Mouse (Mus musculus): ENCODE measurements around the gene Ndufb10. TPM values are rescaled to one million over a fixed set of nuclear protein-coding genes. Genes with fewer than 3 reads are reported as not detected.

Ndufb10 gene
- polyA plus RNA-seq, 1 experiment from 2014 or later: 217 TPM

DNA sequence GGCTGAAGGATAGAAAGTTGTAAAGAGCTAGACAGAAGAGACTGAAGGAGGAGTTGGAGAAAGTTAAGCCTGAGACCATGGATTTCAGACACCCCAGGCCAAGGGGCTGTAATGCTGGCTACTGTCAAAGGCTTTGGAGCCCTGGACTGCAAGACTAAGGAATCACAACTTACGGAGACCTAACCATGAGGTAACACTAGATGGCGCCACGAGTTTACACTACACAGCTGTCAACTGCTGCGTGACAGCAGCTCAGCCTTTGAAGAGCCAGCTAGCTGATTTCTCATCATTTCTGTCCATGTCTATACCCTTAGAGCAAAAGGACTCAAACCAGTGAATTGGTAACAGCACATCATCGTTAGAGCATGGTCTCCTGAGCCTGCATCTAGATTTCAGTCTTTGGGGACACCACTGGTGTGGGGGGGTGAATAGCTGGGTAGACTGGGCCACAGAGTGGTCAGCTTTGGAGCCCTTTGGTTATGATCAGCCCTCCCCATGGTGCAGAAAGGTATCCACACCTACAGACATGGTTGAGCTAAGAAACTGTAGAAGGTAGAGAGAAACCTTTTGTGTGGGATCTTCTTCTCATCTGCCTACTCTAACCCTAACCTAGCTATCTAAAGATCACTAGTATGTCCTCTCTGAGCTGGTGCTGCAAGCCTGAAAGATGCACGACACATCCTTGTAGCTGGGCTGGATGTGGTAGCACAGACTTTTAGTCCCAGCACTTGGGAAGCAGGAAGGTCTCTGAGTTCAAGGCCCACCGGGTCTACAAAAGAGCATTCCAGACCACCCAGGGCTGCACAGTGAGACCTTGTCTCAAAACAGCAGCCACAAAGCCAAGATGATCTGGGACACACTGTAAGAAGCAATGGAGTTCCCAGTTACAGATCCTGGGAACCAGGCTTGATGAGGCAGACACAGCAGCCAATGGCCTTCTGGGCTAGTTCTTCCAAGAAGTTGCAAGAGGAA lies 21.5 kb upstream of the Ndufb10 start:
- peaks cover 20% of the 10 kb centered on the region for H3K36me3 ChIP-seq
- 23% methylated on average over 7 of the region's 7 CpGs for WGBS
- peak overlapping the region; percentile 77 for H3K27ac ChIP-seq

DNA sequence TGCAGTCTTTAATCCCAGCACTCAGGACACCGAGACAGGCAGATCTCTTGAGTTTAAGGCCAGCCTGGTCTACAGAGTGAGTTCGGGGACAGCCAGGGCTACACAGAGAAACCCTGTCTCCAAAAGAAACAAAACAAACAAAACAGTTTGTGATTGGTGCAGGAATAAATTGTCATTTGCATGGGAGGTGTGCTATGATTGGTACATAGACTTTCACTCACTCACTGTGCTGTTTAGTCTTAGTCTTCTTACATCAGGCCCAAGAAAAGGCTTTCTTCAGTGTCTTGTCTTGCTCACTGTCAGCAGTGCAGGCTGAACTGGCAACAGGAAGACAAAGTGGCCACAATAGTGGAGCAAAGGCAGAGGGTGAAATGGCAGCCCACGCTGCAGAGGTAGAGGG lies 20.1 kb upstream of the Ndufb10 start:
- Histone ChIP-seq H3K9me3 (no peaks in the 10 kb centered on the region), H3K4me3 (no peak overlapping the region), H3K4me1 (peaks cover 22% of the 10 kb centered on the region), H3K4me2 (no peak overlapping the region), H3K27me3 (no peaks in the 10 kb centered on the region), H3K9ac (no peak overlapping the region), H3K27ac (no peak overlapping the region), H3K36me3 (peaks cover 32% of the 10 kb centered on the region)
- ATAC-seq (ENCODE audit: insufficient number of reproducible peaks, insufficient read depth, low FRiP score, low TSS enrichment, low read depth): no peak
- 68% methylated on average over 3 of the region's 3 CpGs for WGBS

More for the DNA sequence above, 21.5 kb upstream of the Ndufb10 start:
- no peak overlapping the region for H3K9ac ChIP-seq
- ATAC-seq (ENCODE audit: insufficient number of reproducible peaks, insufficient read depth, low FRiP score, low TSS enrichment, low read depth): 0 out of 2 replicates have a peak, but pooled peaks have one; percentile 50
- H3K4me1 ChIP-seq: peaks cover 22% of the 10 kb centered on the region
- H3K9me3 ChIP-seq: no peaks in the 10 kb centered on the region
- H3K27me3 ChIP-seq: peaks cover 11% of the 10 kb centered on the region
- H3K4me2 ChIP-seq: no peak overlapping the region
- no peak overlapping the region for H3K4me3 ChIP-seq

DNA sequence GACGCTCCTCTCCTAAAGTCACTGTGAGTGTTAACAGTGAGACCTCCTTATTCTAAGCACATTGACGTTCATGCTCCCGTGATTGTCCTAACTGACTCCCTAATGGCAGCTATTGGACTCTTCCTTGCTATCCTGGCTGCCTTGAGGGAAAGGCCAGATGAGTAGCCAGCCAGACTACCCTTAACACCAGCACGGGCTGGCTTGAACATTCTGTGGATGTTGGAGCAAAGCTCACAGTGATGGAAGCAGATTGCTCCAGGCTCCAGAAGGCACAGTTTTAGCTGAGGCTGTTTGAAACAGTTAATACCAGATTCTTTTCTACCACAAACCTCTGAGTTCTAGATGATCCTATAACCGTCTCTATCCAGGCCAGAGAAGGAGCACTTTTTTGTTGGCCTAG lies 19.6 kb upstream of the Ndufb10 start:
- H3K4me3 ChIP-seq: no peak overlapping the region
- 69% methylated on average over 5 of the region's 5 CpGs for WGBS
- no peak overlapping the region for H3K4me2 ChIP-seq
- no peak overlapping the region for H3K27ac ChIP-seq
- H3K27me3 ChIP-seq: no peaks in the 10 kb centered on the region
- H3K36me3 ChIP-seq: peaks cover 32% of the 10 kb centered on the region
- H3K9me3 ChIP-seq: no peaks in the 10 kb centered on the region
- no peak overlapping the region for H3K9ac ChIP-seq
- ATAC-seq (ENCODE audit: insufficient number of reproducible peaks, insufficient read depth, low FRiP score, low TSS enrichment, low read depth): no peak
- H3K4me1 ChIP-seq: peaks cover 22% of the 10 kb centered on the region

DNA sequence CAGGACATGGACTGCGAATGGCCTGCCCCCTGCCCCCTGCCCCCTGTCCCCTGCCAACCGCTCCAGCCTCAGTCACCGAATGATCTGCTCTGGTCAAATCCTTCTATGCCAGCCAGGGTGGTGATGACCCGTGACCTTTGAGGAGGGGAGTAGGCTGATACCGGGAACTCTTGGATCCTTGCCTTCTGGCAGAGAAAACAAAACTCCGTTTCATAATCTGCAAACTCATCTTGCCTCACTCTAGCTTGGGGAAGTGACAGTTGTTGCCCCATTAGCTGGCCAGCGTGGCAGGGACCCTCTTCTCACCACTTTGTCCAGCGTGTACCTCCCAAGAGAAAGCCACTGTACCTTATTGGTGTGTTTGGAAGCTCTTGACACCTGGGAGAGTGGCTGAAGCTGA lies 18.0 kb upstream of the Ndufb10 start:
- Histone ChIP-seq H3K4me3 (no peak overlapping the region), H3K9me3 (no peaks in the 10 kb centered on the region), H3K27ac (no peak overlapping the region), H3K27me3 (no peaks in the 10 kb centered on the region), H3K36me3 (peaks cover 32% of the 10 kb centered on the region), H3K9ac (no peak overlapping the region), H3K4me1 (peaks cover 25% of the 10 kb centered on the region), H3K4me2 (no peak overlapping the region)
- no peak for ATAC-seq (ENCODE audit: insufficient number of reproducible peaks, insufficient read depth, low FRiP score, low TSS enrichment, low read depth)
- WGBS: 87% methylated on average over 8 of the region's 8 CpGs

DNA sequence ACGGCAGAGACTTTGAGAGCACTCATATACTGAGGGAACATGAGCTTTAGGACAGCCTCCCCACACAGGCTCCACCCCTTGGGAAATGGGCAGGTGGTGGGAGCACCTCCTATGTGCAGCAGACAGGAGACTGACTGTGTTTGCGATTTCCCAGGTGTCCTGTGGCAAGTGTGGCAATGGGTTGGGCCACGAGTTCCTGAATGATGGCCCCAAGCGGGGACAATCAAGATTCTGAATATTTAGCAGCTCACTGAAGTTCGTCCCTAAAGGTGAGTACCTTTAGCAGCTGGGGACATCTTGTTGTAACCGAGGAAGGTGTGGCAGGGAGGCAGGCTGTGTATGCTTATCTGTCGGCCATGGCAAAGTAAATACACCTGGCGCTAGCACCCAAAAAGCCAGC lies 15.6 kb upstream of the Ndufb10 start:
- WGBS: 82% methylated on average over 8 of the region's 8 CpGs
- H3K27ac ChIP-seq: no peak overlapping the region
- H3K9ac ChIP-seq: no peak overlapping the region

DNA sequence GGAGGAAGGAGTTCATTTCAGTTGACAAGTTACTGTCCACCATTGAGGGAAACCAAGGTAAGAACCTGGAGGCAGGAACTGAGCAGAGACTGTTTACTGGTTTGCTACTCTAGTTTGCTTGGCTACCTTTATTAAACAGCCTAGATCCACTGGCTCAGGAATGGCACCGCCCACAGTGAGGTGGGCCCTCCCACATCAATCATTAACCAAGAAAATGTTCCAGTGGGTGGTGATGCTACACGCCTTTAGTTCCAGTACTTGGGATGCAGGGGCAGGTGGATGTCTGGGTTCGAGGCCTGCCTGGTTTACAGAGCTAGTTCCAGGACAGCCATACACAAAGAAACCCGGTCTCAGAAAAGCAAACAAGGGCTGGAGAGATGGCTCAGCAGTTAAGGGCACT lies 14.0 kb upstream of the Ndufb10 start:
- WGBS: 83% methylated on average over 4 of the region's 4 CpGs
- Histone ChIP-seq H3K9ac (no peak overlapping the region), H3K9me3 (no peaks in the 10 kb centered on the region), H3K4me3 (no peak overlapping the region), H3K27me3 (no peaks in the 10 kb centered on the region), H3K4me2 (0 out of 2 replicates have a peak overlapping the region, but pooled peaks have one; percentile 85), H3K36me3 (peaks cover 32% of the 10 kb centered on the region), H3K4me1 (peaks cover 17% of the 10 kb centered on the region), H3K27ac (no peak overlapping the region)
- ATAC-seq (ENCODE audit: insufficient number of reproducible peaks, insufficient read depth, low FRiP score, low TSS enrichment, low read depth): no peak

More for the DNA sequence above, 15.6 kb upstream of the Ndufb10 start:
- no peak for ATAC-seq (ENCODE audit: insufficient number of reproducible peaks, insufficient read depth, low FRiP score, low TSS enrichment, low read depth)
- H3K27me3 ChIP-seq: no peaks in the 10 kb centered on the region
- peaks cover 17% of the 10 kb centered on the region for H3K4me1 ChIP-seq
- peaks cover 32% of the 10 kb centered on the region for H3K36me3 ChIP-seq
- H3K4me2 ChIP-seq: no peak overlapping the region
- H3K9me3 ChIP-seq: no peaks in the 10 kb centered on the region
- no peak overlapping the region for H3K4me3 ChIP-seq

DNA sequence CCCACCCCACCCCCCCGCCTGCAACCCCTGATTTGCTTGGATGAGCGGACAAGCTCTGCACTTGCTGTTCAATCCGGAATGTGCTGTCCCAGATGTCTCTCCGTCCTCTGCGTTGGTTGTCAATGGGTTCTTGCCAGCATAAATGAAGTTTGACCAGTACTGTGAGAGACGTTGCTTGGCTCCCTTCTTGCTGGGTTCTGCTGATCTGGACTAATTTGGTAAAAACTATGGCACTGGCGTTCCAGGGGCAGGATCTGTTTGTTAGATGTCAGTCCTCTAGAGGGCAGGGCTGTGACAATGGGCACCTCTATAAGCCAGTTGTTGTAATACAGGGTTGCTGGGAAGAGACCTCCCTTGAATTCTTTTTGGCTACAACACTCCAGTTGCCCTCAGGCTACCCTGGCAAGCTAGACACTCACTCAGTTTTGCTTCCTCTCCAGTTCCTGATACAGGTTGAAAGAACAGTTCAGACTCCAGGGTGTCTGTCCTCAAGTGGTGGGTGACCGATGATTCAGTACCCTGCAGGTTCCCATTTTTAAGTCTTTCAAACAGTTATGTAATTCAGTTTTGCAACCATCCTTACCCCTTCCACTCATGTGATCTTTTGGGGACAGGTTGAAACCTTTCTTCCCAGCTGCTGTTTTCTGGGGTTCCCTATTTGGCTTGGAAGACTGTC lies 13.0 kb upstream of the Ndufb10 start:
- Histone ChIP-seq H3K4me3 (peak overlapping the region; percentile 59), H3K27ac (no peak overlapping the region), H3K9ac (peak overlapping the region; percentile 72), H3K4me1 (peaks cover 17% of the 10 kb centered on the region), H3K4me2 (peak overlapping the region; percentile 85), H3K27me3 (no peaks in the 10 kb centered on the region), H3K36me3 (peaks cover 24% of the 10 kb centered on the region), H3K9me3 (no peaks in the 10 kb centered on the region)
- WGBS: 19% methylated on average over 8 of the region's 8 CpGs
- ATAC-seq (ENCODE audit: insufficient number of reproducible peaks, insufficient read depth, low FRiP score, low TSS enrichment, low read depth): no peak

DNA sequence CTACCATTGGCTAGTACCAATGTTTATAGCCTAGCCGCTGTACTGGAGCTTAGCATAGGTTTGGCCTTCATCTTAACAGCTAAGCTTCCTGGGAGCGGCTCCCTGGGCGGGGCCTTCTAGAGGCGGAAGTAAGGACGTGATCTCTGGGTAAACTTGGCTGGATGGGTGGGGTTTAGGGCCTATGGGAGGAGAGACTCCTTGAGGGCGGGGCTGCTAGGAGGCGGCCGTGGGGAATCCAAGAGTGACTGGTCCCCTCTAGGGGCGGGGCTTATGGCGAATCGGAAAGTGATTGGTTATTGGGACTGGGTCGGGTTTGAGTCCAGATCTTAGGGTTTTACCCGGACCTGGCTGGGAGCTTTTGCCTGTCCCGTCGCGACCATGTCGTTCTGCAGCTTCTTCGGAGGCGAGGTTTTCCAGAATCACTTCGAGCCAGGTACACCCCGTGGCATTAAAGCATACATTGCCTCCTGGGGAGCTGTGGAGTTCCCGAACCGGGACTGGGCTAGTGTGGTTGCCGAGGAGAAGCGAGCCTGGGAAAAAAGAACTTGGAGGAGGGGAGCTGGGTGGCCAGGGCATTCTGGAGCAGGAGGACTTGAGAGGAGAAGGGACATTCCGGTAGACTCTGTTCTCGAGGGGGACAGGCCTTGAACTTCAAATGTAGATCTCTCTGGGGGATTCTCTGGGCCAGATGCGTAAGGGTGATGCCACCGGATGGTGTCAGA lies 12.2 kb upstream of the Ndufb10 start, which contains the start of gene Msrb1:
Msrb1 (plus strand) TSS at position 313 of the 722 bp plus-strand sequence.
- no peaks in the 10 kb centered on the region for H3K27me3 ChIP-seq
- peak; percentile 93 for ATAC-seq (ENCODE audit: insufficient number of reproducible peaks, insufficient read depth, low FRiP score, low TSS enrichment, low read depth)
- H3K9ac ChIP-seq: peak within 1 kb of the TSS; percentile 72
- WGBS: 2% methylated on average over 29 of the region's 29 CpGs
- H3K9me3 ChIP-seq: no peaks in the 10 kb centered on the region
- peaks cover 17% of the 10 kb centered on the region for H3K4me1 ChIP-seq
- peak within 1 kb of the TSS; percentile 62 for H3K27ac ChIP-seq
- peak within 1 kb of the TSS; percentile 85 for H3K4me2 ChIP-seq
- H3K36me3 ChIP-seq: peaks cover 18% of the 10 kb centered on the region
- peak within 1 kb of the TSS; percentile 59 for H3K4me3 ChIP-seq

DNA sequence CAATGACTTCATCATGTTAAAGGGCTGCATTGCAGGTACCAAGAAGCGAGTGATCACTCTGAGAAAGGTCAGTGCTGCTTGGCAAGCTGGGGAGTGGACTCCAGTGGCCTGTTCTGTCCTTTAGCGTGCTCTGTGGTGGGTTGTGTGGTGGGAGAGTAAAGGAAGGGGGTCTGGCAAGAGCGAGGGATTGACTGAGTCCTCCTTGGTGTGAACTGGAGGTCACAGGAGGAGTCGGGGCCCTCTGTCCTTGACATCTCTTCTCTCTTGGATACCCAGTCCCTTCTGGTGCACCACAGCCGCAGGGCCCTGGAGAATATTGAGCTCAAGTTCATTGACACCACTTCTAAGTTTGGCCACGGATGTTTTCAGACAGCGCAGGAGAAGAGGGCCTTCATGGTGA lies 11.2 kb upstream of the Ndufb10 start:
- no peak overlapping the region for H3K4me3 ChIP-seq
- H3K4me1 ChIP-seq: peaks cover 17% of the 10 kb centered on the region
- 83% methylated on average over 7 of the region's 7 CpGs for WGBS
- H3K27me3 ChIP-seq: no peaks in the 10 kb centered on the region
- H3K4me2 ChIP-seq: peak overlapping the region; percentile 85
- no peak for ATAC-seq (ENCODE audit: insufficient number of reproducible peaks, insufficient read depth, low FRiP score, low TSS enrichment, low read depth)
- H3K9ac ChIP-seq: no peak overlapping the region
- peak overlapping the region; percentile 62; the same call in 1 of the 2 replicates for H3K27ac ChIP-seq
- H3K36me3 ChIP-seq: peaks cover 10% of the 10 kb centered on the region; the same call in 1 of the 2 replicates
- H3K9me3 ChIP-seq: no peaks in the 10 kb centered on the region

DNA sequence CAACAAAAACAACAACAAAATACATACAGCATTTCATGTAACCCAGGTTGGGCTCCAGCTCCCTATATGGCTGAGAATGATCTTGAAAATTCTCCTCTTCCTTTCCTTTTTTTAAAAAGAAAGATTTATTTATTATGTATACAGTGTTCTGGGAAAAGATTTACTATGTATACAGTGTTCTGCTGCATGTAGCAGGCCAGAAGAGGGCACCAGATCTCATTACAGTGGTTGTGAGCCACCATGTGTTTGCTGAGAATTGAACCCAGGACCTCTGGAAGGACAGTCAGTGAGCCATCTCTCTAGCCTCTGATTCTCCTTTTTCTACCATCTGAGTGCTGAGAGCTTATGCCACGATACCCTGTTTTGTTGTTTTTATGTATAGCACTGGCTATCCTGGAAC lies 10.2 kb upstream of the Ndufb10 start:
- H3K4me1 ChIP-seq: peaks cover 17% of the 10 kb centered on the region
- no peak for ATAC-seq (ENCODE audit: insufficient number of reproducible peaks, insufficient read depth, low FRiP score, low TSS enrichment, low read depth)
- no peaks in the 10 kb centered on the region for H3K9me3 ChIP-seq
- H3K4me3 ChIP-seq: no peak overlapping the region
- WGBS: 87% methylated on average over 1 of the region's 1 CpGs
- H3K27ac ChIP-seq: no peak overlapping the region
- no peaks in the 10 kb centered on the region for H3K27me3 ChIP-seq
- no peak overlapping the region for H3K4me2 ChIP-seq
- H3K36me3 ChIP-seq: peaks cover 1% of the 10 kb centered on the region; the same call in 1 of the 2 replicates
- no peak overlapping the region for H3K9ac ChIP-seq

DNA sequence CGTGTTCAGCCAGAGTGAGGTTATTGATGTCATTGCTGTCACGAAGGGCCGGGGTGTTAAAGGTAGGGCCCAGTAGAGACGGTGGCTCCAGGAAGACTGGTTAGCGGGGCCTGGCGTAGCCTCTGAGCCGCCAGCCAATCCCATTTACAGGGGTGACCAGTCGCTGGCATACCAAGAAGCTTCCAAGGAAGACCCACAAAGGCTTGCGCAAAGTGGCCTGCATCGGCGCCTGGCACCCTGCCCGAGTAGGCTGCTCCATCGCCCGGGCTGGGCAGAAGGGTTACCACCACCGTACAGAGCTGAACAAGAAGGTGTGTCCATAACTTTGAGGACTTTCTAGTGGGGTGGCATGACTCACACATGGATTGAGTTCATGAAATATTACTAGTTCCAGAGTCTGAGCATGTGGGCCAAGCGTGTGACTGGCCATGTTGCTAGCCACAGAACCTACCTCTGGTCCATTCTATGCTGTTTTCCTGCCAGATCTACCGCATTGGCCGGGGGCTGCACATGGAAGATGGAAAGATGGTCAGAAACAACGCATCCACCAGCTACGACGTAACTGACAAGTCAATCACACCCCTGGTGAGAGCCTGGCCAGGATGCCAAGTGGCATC lies 9.3 kb upstream of the Ndufb10 start:
- Histone ChIP-seq H3K4me3 (no peak overlapping the region), H3K9ac (no peak overlapping the region), H3K4me2 (no peak overlapping the region), H3K9me3 (no peaks in the 10 kb centered on the region), H3K36me3 (no peaks in the 10 kb centered on the region), H3K27ac (no peak overlapping the region), H3K27me3 (no peaks in the 10 kb centered on the region), H3K4me1 (peaks cover 17% of the 10 kb centered on the region)
- ATAC-seq (ENCODE audit: insufficient number of reproducible peaks, insufficient read depth, low FRiP score, low TSS enrichment, low read depth): no peak
- WGBS: 87% methylated on average over 21 of the region's 21 CpGs
